Mouse (Mus musculus) heart, postnatal 0 days (tissue): ENCODE data around the gene Inka1. TPM values are rescaled to one million over a fixed set of nuclear protein-coding genes. Genes with fewer than 3 reads are reported as not detected.

Experiments
- ATAC-seq: fragments of 200-750 bp; cut with Nextera tagmentation; 2 replicates; pipeline ENCODE4 v1.8.0; 2017; ENCODE audit warnings: low read depth, moderate number of reproducible peaks, moderate library complexity; ENCODE audit not compliant: insufficient read depth
- DNase-seq: peaks from one replicate; pipeline ENCODE4 v3.0.0-alpha.2; 2016; ENCODE audit warnings: low spot score
- H3K27ac ChIP-seq: fragments of 300-500 bp; sonication (generic); 2 replicates; pipeline ENCODE4 v1.5.1; 2014; ENCODE audit warnings: low read depth, mild to moderate bottlenecking
- H3K27me3 ChIP-seq: fragments of 300-500 bp; sonication (generic); 2 replicates; pipeline ENCODE4 v1.6.1; 2014; ENCODE audit warnings: low read length, mixed read lengths; ENCODE audit not compliant: control insufficient read depth, insufficient read depth
- H3K36me3 ChIP-seq: fragments of 300-500 bp; sonication (generic); replicated peaks from 2 replicates; pipeline ENCODE4 v1.6.1; 2014; ENCODE audit warnings: low read length, mixed read lengths; ENCODE audit not compliant: control insufficient read depth, insufficient read depth
- H3K4me1 ChIP-seq: fragments of 300-500 bp; sonication (generic); 2 replicates; pipeline ENCODE4 v1.6.1; 2014; ENCODE audit warnings: antibody characterized with exemption; ENCODE audit not compliant: control insufficient read depth, insufficient read depth
- H3K4me2 ChIP-seq: fragments of 300-500 bp; sonication (generic); 2 replicates; pipeline ENCODE4 v1.6.1; 2014; ENCODE audit warnings: low read depth, mild to moderate bottlenecking, low read length, moderate library complexity
- H3K4me3 ChIP-seq: fragments of 300-500 bp; sonication (generic); 2 replicates; pipeline ENCODE4 v1.5.1; 2014; ENCODE audit warnings: low read depth, low read length
- H3K9ac ChIP-seq: fragments of 300-500 bp; sonication (generic); replicated peaks from 2 replicates; pipeline ENCODE4 v1.6.1; 2014; ENCODE audit warnings: low read depth, low read length, mixed read lengths
- H3K9me3 ChIP-seq: fragments of 300-500 bp; sonication (generic); replicated peaks from 2 replicates; pipeline ENCODE4 v1.6.1; 2016; ENCODE audit warnings: low read length; ENCODE audit not compliant: control insufficient read depth
- CTCF ChIP-seq: IDR thresholded peaks from 2 replicates; pipeline ENCODE4 v1.5.1; 2016; ENCODE audit warnings: antibody characterized with exemption, control low read depth, low read depth
- EP300 ChIP-seq: IDR thresholded peaks from 2 replicates; pipeline ENCODE4 v1.6.1; 2016; ENCODE audit warnings: antibody characterized with exemption, low read depth
- WGBS: fragments of 180-500 bp; shearing (Covaris S2); extraction: QIAGEN DNeasy Blood & Tissue Kit; methylation state at CpG from one replicate; pipeline ENCODE4 v1.1.7; 2014; 5-methylcytosine and 5-hydroxymethylcytosine counted together
- polyA plus RNA-seq: library from polyadenylated mRNA; unstranded; fragments of >200 nt; fragmentation: Nextera tagmentation; extraction: Ambion mirVana; gene quantifications from 2 replicates; pipeline ENCODE4 v1.2.1, GENCODE M21; 2015
- total RNA-seq: library from RNA; depleted of rRNA; stranded (reverse); fragments of >200 nt; gene quantifications from 2 replicates; pipeline ENCODE4 v1.2.3, GENCODE M21; 2014; ENCODE audit warnings: low replicate concordance; rRNA removed

Gene Inka1
- total RNA-seq (34.0 and 34.3 TPM in 2 replicates), polyA plus RNA-seq (37.0 and 38.4 TPM in 2 replicates)

GRCm38 (mm10) chr9:107985131-107986119, at the start of gene Inka1:
Inka1 (minus strand) TSS chr9:107985879.
- H3K27me3 ChIP-seq, result no peaks in the 10 kb centered on the region
- no peaks in the 10 kb centered on the region for H3K36me3 ChIP-seq
- H3K9ac ChIP-seq, result peak within 1 kb of the TSS; percentile 77
- H3K4me1 ChIP-seq, result peaks cover 26% of the 10 kb centered on the region
- TF ChIP-seq EP300 (peak; percentile 20; the same call in 1 of the 2 replicates), CTCF (peak; percentile 4; the same call in 1 of the 2 replicates)
- WGBS, result under 1% methylated on average over 58 of the region's 58 CpGs
- H3K27ac ChIP-seq, result peak within 1 kb of the TSS; percentile 98
- no peaks in the 10 kb centered on the region for H3K9me3 ChIP-seq
- H3K4me2 ChIP-seq, result peak within 1 kb of the TSS; percentile 84
- peak within 1 kb of the TSS; percentile 80 for H3K4me3 ChIP-seq
- peak; percentile 57 for ATAC-seq
- DNase-seq, result peak; percentile 83

- H3K9me3 ChIP-seq, result no peaks in the 10 kb centered on the region
- ATAC-seq, result no peak
- 84% methylated on average over 5 of the region's 5 CpGs for WGBS
- H3K27me3 ChIP-seq, result no peaks in the 10 kb centered on the region
- no peak overlapping the region for H3K4me3 ChIP-seq
- no peaks in the 10 kb centered on the region for H3K4me1 ChIP-seq
- DNase-seq, result no peak
- H3K4me2 ChIP-seq, result no peak overlapping the region
- H3K27ac ChIP-seq, result no peak overlapping the region
- H3K9ac ChIP-seq, result no peak overlapping the region
- TF ChIP-seq EP300 (no peak), CTCF (no peak)
- peaks cover 57% of the 10 kb centered on the region for H3K36me3 ChIP-seq
Measured at GRCm38 (mm10) chr9:108032126-108032525, 46.4 kb upstream of the Inka1 start.

GRCm38 (mm10) chr9:108027867-108028266, 42.2 kb upstream of the Inka1 start:
- Histone ChIP-seq H3K4me3 (no peak overlapping the region), H3K36me3 (peaks cover 60% of the 10 kb centered on the region), H3K4me1 (no peaks in the 10 kb centered on the region), H3K27me3 (no peaks in the 10 kb centered on the region), H3K27ac (no peak overlapping the region), H3K9me3 (no peaks in the 10 kb centered on the region), H3K9ac (no peak overlapping the region), H3K4me2 (no peak overlapping the region)
- ATAC-seq (no peak), DNase-seq (no peak)
- WGBS, result 96% methylated on average over 3 of the region's 3 CpGs
- TF ChIP-seq CTCF, result no peak
- TF ChIP-seq EP300, result no peak

GRCm38 (mm10) chr9:108026584-108026983, 40.9 kb upstream of the Inka1 start:
- Histone ChIP-seq H3K9ac (no peak overlapping the region), H3K27ac (no peak overlapping the region), H3K4me2 (no peak overlapping the region), H3K4me3 (no peak overlapping the region), H3K4me1 (no peaks in the 10 kb centered on the region), H3K27me3 (no peaks in the 10 kb centered on the region), H3K36me3 (peaks cover 52% of the 10 kb centered on the region), H3K9me3 (no peaks in the 10 kb centered on the region)
- DNase-seq (no peak), ATAC-seq (no peak)
- WGBS, result 90% methylated on average over 3 of the region's 3 CpGs
- TF ChIP-seq CTCF (no peak), EP300 (no peak)

- WGBS, result 93% methylated on average over 3 of the region's 3 CpGs
- ATAC-seq, result no peak
Measured at GRCm38 (mm10) chr9:108023216-108023615, 37.5 kb upstream of the Inka1 start.

More at GRCm38 (mm10) chr9:108023216-108023615, 37.5 kb upstream of the Inka1 start:
- no peak overlapping the region for H3K4me3 ChIP-seq
- H3K9ac ChIP-seq, result no peak overlapping the region
- no peak for DNase-seq
- no peak overlapping the region for H3K4me2 ChIP-seq
- H3K27ac ChIP-seq, result no peak overlapping the region
- TF ChIP-seq CTCF (no peak), EP300 (no peak)
- H3K9me3 ChIP-seq, result no peaks in the 10 kb centered on the region
- peaks cover 43% of the 10 kb centered on the region for H3K36me3 ChIP-seq
- H3K4me1 ChIP-seq, result peaks cover 8% of the 10 kb centered on the region
- no peaks in the 10 kb centered on the region for H3K27me3 ChIP-seq
